Mouse (Mus musculus) urinary bladder, postnatal 14 days (tissue): ENCODE data around the gene Atcay.

Experiments
- DNase-seq: peaks from one replicate; pipeline ENCODE4 v3.0.0; 2021; ENCODE audit warnings: low spot score

Gene Atcay

GRCm38 (mm10) chr10:81230438-81231332 is at the start of gene Atcay:
Atcay (minus strand) TSS chr10:81230833.
- no peak for DNase-seq

GRCm38 (mm10) chr10:81279496-81279895 is 48.9 kb upstream of the Atcay start:
- DNase-seq, result no peak

- no peak for DNase-seq
Measured at GRCm38 (mm10) chr10:81277676-81278075, 47.0 kb upstream of the Atcay start.

GRCm38 (mm10) chr10:81273842-81274241 is 43.2 kb upstream of the Atcay start:
- no peak for DNase-seq

GRCm38 (mm10) chr10:81272356-81272755 is 41.7 kb upstream of the Atcay start:
- no peak for DNase-seq

GRCm38 (mm10) chr10:81268643-81269412 is 38.2 kb upstream of the Atcay start:
- no peak for DNase-seq

GRCm38 (mm10) chr10:81268056-81268455 is 37.4 kb upstream of the Atcay start:
- peak; percentile 87 for DNase-seq

- peak; percentile 97 for DNase-seq
Measured at GRCm38 (mm10) chr10:81266211-81267105, 35.8 kb upstream of the Atcay start, which contains the start of the genes Mrpl54 and Apba3. Mrpl54 (minus strand) TSS chr10:81266934. Apba3 (plus strand) TSS chr10:81266960.

- no peak for DNase-seq
Measured at GRCm38 (mm10) chr10:81265540-81265939, 34.9 kb upstream of the Atcay start.

- DNase-seq, result no peak
Measured at GRCm38 (mm10) chr10:81261025-81261424, 30.4 kb upstream of the Atcay start.

- DNase-seq, result no peak
Measured at GRCm38 (mm10) chr10:81259225-81259884, 28.7 kb upstream of the Atcay start.

GRCm38 (mm10) chr10:81257158-81258039 is 26.8 kb upstream of the Atcay start:
- no peak for DNase-seq

- no peak for DNase-seq
Measured at GRCm38 (mm10) chr10:81254886-81255285, 24.3 kb upstream of the Atcay start.

- no peak for DNase-seq
Measured at GRCm38 (mm10) chr10:81252424-81253419, 22.1 kb upstream of the Atcay start, which contains the start of gene Matk. Matk (plus strand) TSS chr10:81252935.

GRCm38 (mm10) chr10:81249442-81249841 is 18.8 kb upstream of the Atcay start:
- no peak for DNase-seq

GRCm38 (mm10) chr10:81247804-81248203 is 17.2 kb upstream of the Atcay start:
- DNase-seq, result no peak

- DNase-seq, result no peak
Measured at GRCm38 (mm10) chr10:81245166-81245565, 14.5 kb upstream of the Atcay start.

GRCm38 (mm10) chr10:81244595-81244994 is 14.0 kb upstream of the Atcay start:
- DNase-seq, result peak; percentile 82

- DNase-seq, result no peak
Measured at GRCm38 (mm10) chr10:81244146-81244545, 13.5 kb upstream of the Atcay start.
